Comparison of ENCODE assay signal across 21 mouse cellular contexts in the genomic region with DNA sequence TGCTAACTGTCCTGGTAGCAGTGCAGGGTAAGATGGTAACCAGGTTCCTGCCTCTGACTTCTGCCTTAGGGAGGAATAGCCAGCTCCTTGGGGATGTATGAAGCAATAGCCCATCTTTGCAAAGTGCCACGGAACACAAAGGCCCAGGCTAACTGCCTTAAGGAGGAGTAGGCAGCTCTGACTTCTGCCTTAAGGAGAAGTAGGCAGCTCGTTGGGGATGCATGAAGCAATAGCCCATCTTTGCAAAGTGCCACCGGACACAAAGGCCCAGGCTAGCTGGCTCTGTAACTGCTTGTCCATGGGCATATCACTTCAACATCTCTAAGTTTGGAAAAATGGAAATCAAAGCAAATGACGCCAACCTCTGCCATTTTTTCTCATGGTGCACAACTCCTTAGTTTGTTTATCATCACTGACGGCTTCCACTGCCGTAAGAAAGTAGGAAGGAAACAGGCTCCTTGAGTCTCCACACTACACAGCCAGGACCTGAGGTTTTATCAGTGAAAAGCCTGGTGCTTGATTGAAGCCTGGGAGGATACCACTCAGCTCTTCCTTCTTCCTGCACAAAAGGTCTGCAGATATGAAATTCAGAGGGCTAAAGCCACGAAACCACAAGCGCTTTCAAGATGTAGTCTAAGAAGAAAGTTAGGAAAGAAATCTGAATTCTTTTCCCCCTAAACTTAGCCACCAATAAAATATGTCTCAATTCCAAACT.
"Had no signal": no experiment of that assay in that cellular context is flagged by ENCODE, and none has a peak within 500 bp of the region (broad histone marks: within the 10 kb centered on the region; RNA-seq: fewer than 3 reads in every experiment).

No protein-coding gene starts in this region.

- ATAC-seq: liver, postnatal 0 days; lung, postnatal 0 days; midbrain, embryonic 13.5 days; midbrain, embryonic 15.5 days had no signal

- H3K4me3 ChIP-seq: liver, embryonic 13.5 days; liver, embryonic 15.5 days; lung, embryonic 15.5 days; megakaryocyte, embryonic 14.5 days; midbrain, embryonic 13.5 days; midbrain, embryonic 15.5 days; neural tube, embryonic 12.5 days had no signal

- DNase-seq: liver, embryonic 13.5 days; liver, postnatal 0 days; lung, adult 2 months; lung, postnatal 14 days; lung, postnatal 36 days; retina, postnatal 1 day; right cerebral cortex, adult 18-20 months; right cerebral cortex, postnatal 25 days; right cerebral cortex, postnatal 4 days; spleen, adult 18-20 months; thymus, adult 18-20 months; thymus, postnatal 14 days; thymus, postnatal 36 days had no signal

- H3K27ac ChIP-seq: liver, embryonic 13.5 days; liver, embryonic 15.5 days; lung, embryonic 15.5 days; macrophage; midbrain, embryonic 13.5 days; midbrain, embryonic 15.5 days; neural tube, embryonic 12.5 days had no signal
